Mouse (Mus musculus) forebrain, embryonic 11.5 days (tissue): ENCODE results near the gene Prpf6. TPM values are rescaled to one million over a fixed set of nuclear protein-coding genes. Genes with fewer than 3 reads are reported as not detected.
A peak's percentile ranks its signal among the peaks of the same experiment; 100 is the strongest.

Experiments
- ATAC-seq: fragments of 200-750 bp; cut with Nextera tagmentation; replicated peaks from 2 replicates; pipeline ENCODE4 v1.8.0; 2017; ENCODE audit warnings: moderate TSS enrichment; ENCODE audit not compliant: low FRiP score
- DNase-seq: peaks from one replicate; pipeline ENCODE4 v3.0.0-alpha.2; 2017; ENCODE audit warnings: low spot score
- H3K27ac ChIP-seq: fragments of 300-500 bp; sonication (generic); 2 replicates; pipeline ENCODE4 v1.5.1; 2014; ENCODE audit warnings: low read depth, low read length
- H3K27me3 ChIP-seq: fragments of 300-500 bp; sonication (generic); 2 replicates; pipeline ENCODE4 v1.6.1; 2014; ENCODE audit warnings: mild to moderate bottlenecking, low read length, mixed read lengths; ENCODE audit not compliant: control insufficient read depth, insufficient read depth
- H3K36me3 ChIP-seq: fragments of 300-500 bp; sonication (generic); 2 replicates; pipeline ENCODE4 v1.6.1; 2014; ENCODE audit warnings: mild to moderate bottlenecking, low read length, moderate library complexity, mixed read lengths; ENCODE audit not compliant: control insufficient read depth, insufficient read depth
- H3K4me1 ChIP-seq: fragments of 300-500 bp; sonication (generic); replicated peaks from 2 replicates; pipeline ENCODE4 v1.6.1; 2014; ENCODE audit warnings: low read length, mixed read lengths; ENCODE audit not compliant: control insufficient read depth, insufficient read depth
- H3K4me2 ChIP-seq: fragments of 300-500 bp; sonication (generic); 2 replicates; pipeline ENCODE4 v1.6.1; 2014; ENCODE audit warnings: low read depth, mild to moderate bottlenecking, low read length, moderate library complexity, mixed read lengths; ENCODE audit not compliant: severe bottlenecking
- H3K4me3 ChIP-seq: fragments of 300-500 bp; sonication (generic); 2 replicates; pipeline ENCODE4 v1.5.1; 2014; ENCODE audit warnings: low read depth, low read length
- H3K9ac ChIP-seq: fragments of 300-500 bp; sonication (generic); 2 replicates; pipeline ENCODE4 v1.6.1; 2014; ENCODE audit warnings: low read length
- H3K9me3 ChIP-seq: fragments of 300-500 bp; sonication (generic); 2 replicates; pipeline ENCODE4 v1.6.1; 2016; ENCODE audit warnings: low read length, mixed read lengths; ENCODE audit not compliant: control insufficient read depth
- WGBS: fragments of 180-500 bp; shearing (Covaris S2); extraction: QIAGEN DNeasy Blood & Tissue Kit; methylation state at CpG from one replicate; pipeline ENCODE4 v1.1.7; 2014; 5-methylcytosine and 5-hydroxymethylcytosine counted together
- polyA plus RNA-seq: library from polyadenylated mRNA; unstranded; fragments of >200 nt; fragmentation: Nextera tagmentation; extraction: Ambion mirVana; gene quantifications from 2 replicates; pipeline ENCODE4 v1.2.1, GENCODE M21; 2014

The Prpf6 gene
- polyA plus RNA-seq, 1 experiment from 2014 or later = 76.5 TPM

DNA sequence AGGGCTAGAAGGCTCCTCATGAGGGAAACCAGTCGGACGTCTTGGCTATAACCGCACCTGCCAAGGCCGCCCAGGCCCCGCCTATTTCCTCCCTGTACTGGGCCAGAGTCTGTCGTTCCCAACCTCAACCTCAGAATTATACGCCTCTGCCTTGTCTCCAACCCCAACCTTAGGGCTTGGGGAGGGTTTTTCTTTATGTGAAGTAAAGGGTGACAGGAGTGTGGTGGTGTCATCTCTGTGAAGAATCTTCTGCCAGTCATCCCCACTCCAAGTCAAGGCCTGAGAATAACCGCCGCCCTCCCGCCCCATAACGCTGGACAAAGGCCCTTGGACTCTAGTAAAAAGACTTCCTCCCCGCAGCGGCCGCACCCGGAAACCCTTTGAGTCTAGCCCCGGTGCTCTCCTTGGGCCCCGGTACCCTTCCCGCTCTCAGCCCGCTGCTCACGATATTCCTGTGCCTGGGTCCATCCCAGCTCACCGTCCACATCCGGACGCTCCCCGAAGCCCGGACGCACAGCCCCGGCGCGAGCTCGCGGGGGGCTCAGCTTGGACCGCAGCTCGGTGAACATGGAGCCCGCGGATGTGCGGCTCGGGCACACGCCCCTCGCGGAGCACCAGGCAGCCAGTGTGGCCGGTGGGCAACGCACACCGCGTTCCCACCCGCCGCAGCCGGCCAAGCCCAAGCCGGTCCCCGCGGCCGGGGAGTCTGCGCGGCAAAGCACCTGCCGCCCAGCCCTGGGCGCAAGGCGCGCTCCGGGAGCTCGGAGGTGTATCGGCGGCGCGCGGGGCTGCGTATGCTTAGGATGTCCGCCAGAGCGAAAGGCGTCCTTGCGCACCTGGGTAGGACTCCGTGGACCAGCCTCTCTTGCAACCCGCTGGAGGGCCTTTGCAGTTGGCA is 7.0 kb downstream of the Prpf6 start, which contains the start of gene Samd10:
Gene Samd10 (minus strand): TSS at position 759 of the 898 bp plus-strand sequence.
- H3K4me3 ChIP-seq = peak within 1 kb of the TSS; percentile 66
- DNase-seq (peak; percentile 85), ATAC-seq (peak; percentile 24)
- no peaks in the 10 kb centered on the region for H3K9me3 ChIP-seq
- H3K27ac ChIP-seq = peak within 1 kb of the TSS; percentile 74
- H3K9ac ChIP-seq = peak within 1 kb of the TSS; percentile 95
- 1% methylated on average over 71 of the region's 71 CpGs for WGBS
- no peaks in the 10 kb centered on the region; the same call in 1 of the 2 replicates for H3K36me3 ChIP-seq
- no peaks in the 10 kb centered on the region for H3K27me3 ChIP-seq
- peak within 1 kb of the TSS; percentile 92 for H3K4me2 ChIP-seq
- peaks cover 10% of the 10 kb centered on the region; the same call in 1 of the 2 replicates for H3K4me1 ChIP-seq

DNA sequence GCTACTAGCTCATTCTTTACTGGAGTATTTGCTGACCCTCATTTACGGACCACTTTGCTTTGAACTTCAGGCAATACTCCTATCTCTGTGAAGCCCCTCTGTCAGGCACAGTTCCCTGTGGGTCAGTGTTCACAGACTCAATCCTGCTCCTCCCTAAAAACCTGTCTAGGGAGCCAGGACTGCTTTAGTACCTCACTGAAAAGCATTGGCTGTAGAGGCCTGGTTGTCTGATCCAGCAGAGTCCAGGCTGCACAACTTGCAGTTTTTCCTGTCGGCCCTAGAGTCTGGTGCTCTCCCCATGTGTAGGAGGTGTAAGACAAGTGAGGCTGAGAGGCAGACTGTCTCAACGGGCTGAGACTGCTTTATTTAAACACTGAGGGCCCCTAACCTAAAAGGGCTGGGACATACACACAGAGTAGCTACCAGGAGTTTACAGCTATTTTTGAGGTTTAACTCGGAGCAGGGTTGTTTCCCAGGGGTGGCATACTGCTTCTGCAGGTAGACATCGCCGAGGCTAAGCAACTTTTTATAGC is 8.6 kb downstream of the Prpf6 start:
- H3K27me3 ChIP-seq = no peaks in the 10 kb centered on the region
- peak overlapping the region; percentile 92 for H3K4me2 ChIP-seq
- H3K4me3 ChIP-seq = peak overlapping the region; percentile 64
- peak overlapping the region; percentile 72 for H3K9ac ChIP-seq
- H3K9me3 ChIP-seq = no peaks in the 10 kb centered on the region
- no peak for DNase-seq
- peaks cover 10% of the 10 kb centered on the region; the same call in 1 of the 2 replicates for H3K4me1 ChIP-seq
- H3K27ac ChIP-seq = no peak overlapping the region
- no peak for ATAC-seq
- 68% methylated on average over 6 of the region's 6 CpGs for WGBS
- no peaks in the 10 kb centered on the region; the same call in 1 of the 2 replicates for H3K36me3 ChIP-seq

DNA sequence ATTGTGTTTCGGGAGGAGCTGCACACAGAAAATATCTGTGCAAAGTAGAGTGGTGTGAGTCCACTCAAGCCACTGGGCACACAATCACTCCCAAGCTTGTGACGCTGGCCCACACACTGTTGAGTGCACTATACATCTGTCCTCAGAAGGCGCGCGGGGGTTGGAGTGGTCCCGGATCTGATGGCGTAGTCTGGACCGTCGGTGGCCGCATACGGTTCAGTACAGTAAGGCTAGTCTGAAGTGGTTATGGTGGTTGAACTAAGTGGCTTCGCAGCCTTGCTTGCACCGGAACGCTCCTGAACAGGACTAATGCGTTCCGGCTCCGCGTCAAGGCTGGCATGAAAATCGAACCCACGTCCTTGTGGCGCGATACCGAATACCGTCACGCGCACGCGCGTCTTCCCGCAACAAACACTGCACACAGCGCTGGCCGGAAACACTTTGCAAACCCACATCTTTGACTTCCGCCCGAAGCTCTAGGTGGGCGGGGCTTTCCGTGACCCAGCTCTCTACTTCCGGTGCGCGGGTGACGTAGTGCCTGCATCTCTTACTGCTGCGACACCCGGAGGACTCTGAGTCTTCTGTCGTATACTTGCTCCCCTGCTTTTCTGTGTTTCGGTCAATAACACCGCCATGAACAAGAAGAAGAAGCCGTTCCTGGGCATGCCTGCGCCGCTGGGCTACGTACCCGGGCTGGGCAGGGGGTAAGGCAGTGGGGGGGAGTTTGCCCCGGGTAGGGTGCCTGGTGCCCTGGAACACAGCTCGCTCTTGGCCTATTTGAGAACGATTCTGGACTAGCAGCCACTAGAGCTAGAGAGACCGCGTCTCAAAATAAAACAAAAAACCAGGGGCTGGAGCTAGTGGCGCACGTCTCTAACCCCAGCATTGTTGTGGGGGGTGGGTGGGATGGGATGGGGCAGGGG is 9.4 kb downstream of the Prpf6 start:
- DNase-seq (peak; percentile 98), ATAC-seq (peak; percentile 94)
- Histone ChIP-seq H3K4me1 (peaks cover 10% of the 10 kb centered on the region; the same call in 1 of the 2 replicates), H3K27ac (peak overlapping the region; percentile 53; the same call in 1 of the 2 replicates), H3K9me3 (no peaks in the 10 kb centered on the region), H3K4me3 (peak overlapping the region; percentile 64), H3K36me3 (no peaks in the 10 kb centered on the region; the same call in 1 of the 2 replicates), H3K27me3 (no peaks in the 10 kb centered on the region), H3K4me2 (peak overlapping the region; percentile 92), H3K9ac (peak overlapping the region; percentile 72)
- WGBS = 1% methylated on average over 57 of the region's 57 CpGs

DNA sequence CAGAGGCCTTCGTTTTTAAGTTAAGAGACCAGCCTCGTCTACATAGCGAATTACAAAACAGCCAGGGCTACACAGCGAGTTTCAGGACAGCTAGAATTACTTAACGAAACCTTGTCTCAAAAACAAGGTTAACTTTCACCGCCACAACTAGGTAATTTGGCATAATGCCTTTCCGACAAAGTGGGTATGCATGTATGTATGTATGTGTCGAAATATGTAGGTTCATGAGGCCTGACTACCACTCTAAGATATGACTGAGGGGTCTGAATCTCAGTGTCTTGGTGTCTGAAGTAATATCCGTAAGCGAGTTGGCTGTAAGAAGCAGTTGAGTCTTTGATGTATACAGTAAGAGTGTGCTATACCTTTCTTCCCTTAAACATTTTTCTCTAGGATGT is 10.1 kb downstream of the Prpf6 start:
- Histone ChIP-seq H3K27ac (no peak overlapping the region), H3K9me3 (no peaks in the 10 kb centered on the region), H3K4me1 (peaks cover 10% of the 10 kb centered on the region; the same call in 1 of the 2 replicates), H3K36me3 (no peaks in the 10 kb centered on the region), H3K9ac (peak overlapping the region; percentile 71), H3K4me3 (peak overlapping the region; percentile 64), H3K4me2 (peak overlapping the region; percentile 92), H3K27me3 (no peaks in the 10 kb centered on the region)
- DNase-seq (no peak), ATAC-seq (no peak)
- WGBS = 29% methylated on average over 10 of the region's 10 CpGs

DNA sequence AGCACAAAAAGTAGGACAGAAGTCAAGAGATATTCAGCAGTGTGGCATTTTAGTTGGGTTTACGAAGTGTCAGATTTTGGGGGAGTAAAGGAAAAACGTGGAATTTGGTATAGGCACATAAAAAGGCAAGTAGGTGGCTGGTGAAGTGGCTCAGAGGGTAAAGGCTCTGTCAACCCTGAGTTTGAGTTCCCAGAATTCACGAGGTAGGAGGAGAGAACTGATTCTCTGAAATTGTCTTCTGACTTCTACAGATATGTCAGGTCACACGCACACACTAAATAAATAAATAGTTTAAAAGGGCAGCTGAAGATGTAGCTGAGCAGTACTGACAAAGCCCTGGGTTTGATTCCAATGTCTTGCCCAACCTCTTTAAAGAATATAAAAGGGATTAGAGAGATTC is 10.7 kb downstream of the Prpf6 start:
- no peak overlapping the region for H3K4me3 ChIP-seq
- no peaks in the 10 kb centered on the region for H3K36me3 ChIP-seq
- ATAC-seq = no peak
- no peak for DNase-seq
- no peak overlapping the region for H3K4me2 ChIP-seq
- peaks cover 10% of the 10 kb centered on the region; the same call in 1 of the 2 replicates for H3K4me1 ChIP-seq
- H3K9me3 ChIP-seq = no peaks in the 10 kb centered on the region
- no peak overlapping the region for H3K27ac ChIP-seq
- no peaks in the 10 kb centered on the region for H3K27me3 ChIP-seq
- no peak overlapping the region for H3K9ac ChIP-seq
- WGBS = 84% methylated on average over 4 of the region's 4 CpGs

DNA sequence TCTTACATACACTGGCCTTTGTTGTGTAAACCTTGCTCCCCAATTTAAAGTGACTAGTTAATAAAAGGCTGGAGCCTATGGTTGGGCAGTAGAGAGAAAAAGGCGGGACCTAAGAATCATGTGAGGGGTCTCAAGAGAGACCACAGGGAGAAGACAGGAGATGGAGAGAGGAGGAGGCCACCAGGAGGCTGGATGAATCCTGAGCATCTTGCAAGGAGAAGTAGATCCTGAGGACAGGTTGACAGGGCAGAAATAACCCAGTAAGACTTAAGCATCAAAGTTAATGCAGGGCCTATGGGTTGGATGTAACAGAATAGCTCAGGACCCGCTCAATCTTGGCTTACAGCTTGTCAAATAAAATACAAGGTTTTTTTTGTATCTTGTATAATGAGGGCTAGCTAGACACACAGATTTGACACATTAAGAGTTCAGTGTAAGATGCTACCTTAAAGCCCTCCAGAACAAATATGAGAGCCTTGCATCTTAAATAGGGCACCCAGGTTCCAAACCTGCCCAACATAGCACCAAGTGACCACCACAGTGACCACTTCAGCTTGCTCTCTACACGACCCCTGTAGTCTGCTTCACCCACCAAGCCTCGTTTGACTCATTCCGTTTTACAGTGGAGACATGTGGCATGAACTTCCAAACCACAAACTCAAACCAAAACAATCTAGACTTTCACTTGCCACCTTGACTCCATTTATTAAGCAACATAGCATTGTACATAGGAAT is 27.3 kb downstream of the Prpf6 start:
- DNase-seq = no peak
- WGBS = 90% methylated on average over 5 of the region's 5 CpGs

DNA sequence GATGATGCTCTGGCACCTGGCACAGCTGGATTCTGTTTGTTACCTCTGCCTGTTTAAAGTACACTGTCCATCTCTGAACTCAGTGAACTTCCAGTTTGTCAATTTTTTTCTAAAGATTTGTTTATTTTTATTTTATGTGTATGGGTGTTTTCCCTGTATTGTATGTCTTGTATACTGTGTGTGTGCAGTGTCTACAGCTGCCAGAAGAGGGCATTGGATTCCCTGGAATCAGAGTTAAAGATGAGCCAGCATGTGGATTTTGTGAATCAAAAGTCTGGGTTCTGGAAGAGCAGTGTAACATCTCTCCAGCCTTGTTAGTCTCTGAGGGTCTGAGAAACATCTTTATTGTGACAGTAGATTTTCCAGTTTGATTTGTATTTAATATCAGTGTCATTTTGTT is 31.7 kb downstream of the Prpf6 start:
- ATAC-seq (no peak), DNase-seq (no peak)
- H3K9me3 ChIP-seq = no peaks in the 10 kb centered on the region
- no peak overlapping the region for H3K4me3 ChIP-seq
- H3K4me2 ChIP-seq = no peak overlapping the region
- peaks cover 7% of the 10 kb centered on the region; the same call in 1 of the 2 replicates for H3K36me3 ChIP-seq
- no peaks in the 10 kb centered on the region for H3K27me3 ChIP-seq
- H3K4me1 ChIP-seq = no peaks in the 10 kb centered on the region
- no peak overlapping the region for H3K9ac ChIP-seq
- no peak overlapping the region for H3K27ac ChIP-seq

More for the DNA sequence above, 27.3 kb downstream of the Prpf6 start:
- Histone ChIP-seq H3K4me2 (no peak overlapping the region), H3K4me1 (no peaks in the 10 kb centered on the region), H3K27me3 (no peaks in the 10 kb centered on the region), H3K9me3 (no peaks in the 10 kb centered on the region), H3K9ac (no peak overlapping the region), H3K27ac (no peak overlapping the region), H3K36me3 (peaks cover 7% of the 10 kb centered on the region; the same call in 1 of the 2 replicates), H3K4me3 (no peak overlapping the region)
- ATAC-seq = no peak
